Mouse (Mus musculus): ENCODE measurements around the gene Filip1l. TPM values are rescaled to one million over a fixed set of nuclear protein-coding genes. Genes with fewer than 3 reads are reported as not detected.

Filip1l gene
- polyA plus RNA-seq, 1 experiment from 2014 or later, result 30.4 TPM

DNA sequence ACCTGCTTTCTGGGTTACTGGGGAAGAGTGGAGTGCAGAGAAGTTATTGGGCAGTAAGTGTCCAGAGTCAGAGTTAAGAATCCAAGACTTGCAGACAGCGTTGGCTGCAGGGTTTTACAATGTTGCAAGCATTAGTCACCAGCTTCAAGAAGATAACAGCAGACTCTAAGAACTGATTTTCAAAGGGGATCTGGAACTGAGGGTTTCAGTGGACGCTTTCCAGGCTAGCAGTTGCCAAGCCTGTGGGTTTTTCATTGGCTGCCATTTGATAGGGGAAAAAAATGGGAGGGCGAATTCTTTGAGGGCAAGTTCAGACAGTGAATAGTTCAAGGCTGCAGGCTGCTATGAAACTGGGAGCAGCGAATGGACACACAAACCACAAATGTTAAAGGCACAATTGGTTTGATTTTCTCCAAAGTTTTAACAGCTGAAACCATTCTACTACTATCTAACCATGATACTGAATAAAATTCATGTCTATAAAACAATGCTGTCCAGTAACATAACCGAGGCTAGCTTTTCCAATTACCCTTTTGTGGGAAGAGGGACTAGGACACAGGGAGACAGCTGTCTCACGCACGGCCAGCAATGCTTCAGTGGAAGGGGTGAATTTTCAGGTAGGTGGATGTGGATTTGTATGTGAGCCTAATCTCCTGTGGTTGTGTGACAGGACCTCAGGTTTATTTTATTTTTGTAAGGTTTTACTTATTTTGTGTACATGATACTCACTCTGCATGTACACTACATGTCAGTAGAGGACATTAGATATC, 74.8 kb downstream of the Filip1l start:
- Histone ChIP-seq H3K9me3 (replicated peaks; ENCODE audit: low read length) (no peaks in the 10 kb centered on the region), H3K4me2 (ENCODE audit: low read length) (no peak overlapping the region), H3K4me3 (replicated peaks; ENCODE audit: low read depth, low read length) (no peak overlapping the region), H3K4me1 (replicated peaks; ENCODE audit: insufficient read depth, low read length) (0 out of 2 replicates have a peak, but pooled peaks cover 9% of the 10 kb centered on the region), H3K9ac (ENCODE audit: low read depth, low read length) (no peak overlapping the region), H3K27me3 (ENCODE audit: insufficient read depth, low read length) (no peaks in the 10 kb centered on the region), H3K27ac (no peak overlapping the region), H3K36me3 (ENCODE audit: insufficient read depth, low read length) (no peaks in the 10 kb centered on the region)
- DNase-seq (ENCODE audit: low spot score) (peak; percentile 32), ATAC-seq (replicated peaks; ENCODE audit: low FRiP score, low read depth) (no peak)
- TF ChIP-seq CTCF (IDR thresholded peaks at IDR 0.05; ENCODE audit: low read depth), result no peak
- 63% methylated on average over 7 of the region's 7 CpGs for WGBS

GRCm38 (mm10) chr16:57428977-57429376, 76.1 kb downstream of the Filip1l start:
- DNase-seq (ENCODE audit: low spot score), result no peak
- no peak overlapping the region for H3K27ac ChIP-seq
- TF ChIP-seq CTCF (IDR thresholded peaks at IDR 0.05; ENCODE audit: low read depth), result no peak

DNA sequence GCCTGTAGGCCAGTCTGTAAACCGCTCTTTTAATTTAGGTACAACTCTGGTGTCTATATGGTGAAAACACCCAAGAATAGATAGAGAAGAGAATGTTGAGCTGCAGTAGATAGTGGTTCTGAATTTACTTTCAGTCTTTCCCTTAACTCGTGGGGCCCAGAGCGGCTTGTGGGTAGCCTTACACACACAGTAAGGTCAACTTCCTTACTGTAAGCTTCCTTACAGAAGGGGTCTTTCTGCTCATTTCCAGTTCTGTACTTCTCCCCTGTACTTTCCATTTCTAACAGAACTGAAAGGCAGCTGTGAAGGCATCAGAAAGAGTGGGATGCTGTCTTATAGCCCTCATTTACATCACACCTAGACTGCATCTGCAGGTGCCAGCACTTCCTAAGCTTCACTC, 78.4 kb downstream of the Filip1l start:
- DNase-seq (ENCODE audit: low spot score), result no peak
- Histone ChIP-seq H3K4me1 (replicated peaks; ENCODE audit: insufficient read depth, low read length) (0 out of 2 replicates have a peak, but pooled peaks cover 4% of the 10 kb centered on the region), H3K27me3 (ENCODE audit: insufficient read depth, low read length) (no peaks in the 10 kb centered on the region), H3K9me3 (replicated peaks; ENCODE audit: low read length) (no peaks in the 10 kb centered on the region), H3K4me2 (ENCODE audit: low read length) (no peak overlapping the region), H3K36me3 (ENCODE audit: insufficient read depth, low read length) (no peaks in the 10 kb centered on the region), H3K4me3 (replicated peaks; ENCODE audit: low read depth, low read length) (no peak overlapping the region), H3K9ac (ENCODE audit: low read depth, low read length) (no peak overlapping the region), H3K27ac (no peak overlapping the region)
- TF ChIP-seq CTCF (IDR thresholded peaks at IDR 0.05; ENCODE audit: low read depth), result no peak
- 92% methylated on average over 3 of the region's 3 CpGs for WGBS
- no peak for ATAC-seq (replicated peaks; ENCODE audit: low FRiP score, low read depth)

More at GRCm38 (mm10) chr16:57428977-57429376, 76.1 kb downstream of the Filip1l start:
- Histone ChIP-seq H3K4me1 (replicated peaks; ENCODE audit: insufficient read depth, low read length) (0 out of 2 replicates have a peak, but pooled peaks cover 4% of the 10 kb centered on the region), H3K9me3 (replicated peaks; ENCODE audit: low read length) (no peaks in the 10 kb centered on the region), H3K9ac (ENCODE audit: low read depth, low read length) (no peak overlapping the region), H3K36me3 (ENCODE audit: insufficient read depth, low read length) (no peaks in the 10 kb centered on the region), H3K27me3 (ENCODE audit: insufficient read depth, low read length) (no peaks in the 10 kb centered on the region), H3K4me2 (ENCODE audit: low read length) (no peak overlapping the region), H3K4me3 (replicated peaks; ENCODE audit: low read depth, low read length) (no peak overlapping the region)
- ATAC-seq (replicated peaks; ENCODE audit: low FRiP score, low read depth), result no peak
- WGBS, result 77% methylated on average over 5 of the region's 5 CpGs

GRCm38 (mm10) chr16:57433173-57433572, 80.3 kb downstream of the Filip1l start:
- 65% methylated on average over 4 of the region's 4 CpGs for WGBS
- H3K9me3 ChIP-seq (replicated peaks; ENCODE audit: low read length), result no peaks in the 10 kb centered on the region
- TF ChIP-seq CTCF (IDR thresholded peaks at IDR 0.05; ENCODE audit: low read depth), result no peak

DNA sequence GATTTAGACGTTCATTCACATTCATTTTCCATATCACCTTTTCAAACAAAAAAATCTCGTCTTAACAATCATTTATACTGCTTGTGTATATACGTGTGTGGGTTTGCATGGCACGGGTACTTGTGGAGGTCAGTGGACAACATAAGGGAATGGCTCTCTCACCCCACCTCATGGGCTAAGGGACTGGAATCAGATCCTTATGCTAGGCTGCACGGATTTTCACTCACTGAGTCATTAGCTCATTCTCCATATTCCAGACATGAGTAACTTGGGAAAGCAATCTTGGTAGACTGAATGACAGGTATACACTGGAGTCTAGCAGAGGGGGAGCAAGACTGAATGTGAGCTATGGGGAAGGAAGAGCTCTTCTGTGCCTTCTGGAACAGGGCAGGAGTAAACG, 80.8 kb downstream of the Filip1l start:
- ATAC-seq (replicated peaks; ENCODE audit: low FRiP score, low read depth) (no peak), DNase-seq (ENCODE audit: low spot score) (no peak)
- Histone ChIP-seq H3K4me2 (ENCODE audit: low read length) (no peak overlapping the region), H3K27me3 (ENCODE audit: insufficient read depth, low read length) (no peaks in the 10 kb centered on the region), H3K4me1 (replicated peaks; ENCODE audit: insufficient read depth, low read length) (no peaks in the 10 kb centered on the region), H3K9ac (ENCODE audit: low read depth, low read length) (no peak overlapping the region), H3K4me3 (replicated peaks; ENCODE audit: low read depth, low read length) (no peak overlapping the region), H3K27ac (no peak overlapping the region), H3K9me3 (replicated peaks; ENCODE audit: low read length) (no peaks in the 10 kb centered on the region), H3K36me3 (ENCODE audit: insufficient read depth, low read length) (no peaks in the 10 kb centered on the region)
- TF ChIP-seq CTCF (IDR thresholded peaks at IDR 0.05; ENCODE audit: low read depth), result no peak
- 89% methylated on average over 6 of the region's 6 CpGs for WGBS

More at GRCm38 (mm10) chr16:57433173-57433572, 80.3 kb downstream of the Filip1l start:
- no peak overlapping the region for H3K9ac ChIP-seq (ENCODE audit: low read depth, low read length)
- H3K36me3 ChIP-seq (ENCODE audit: insufficient read depth, low read length), result no peaks in the 10 kb centered on the region
- DNase-seq (ENCODE audit: low spot score) (no peak), ATAC-seq (replicated peaks; ENCODE audit: low FRiP score, low read depth) (no peak)
- no peak overlapping the region for H3K4me3 ChIP-seq (replicated peaks; ENCODE audit: low read depth, low read length)
- no peak overlapping the region for H3K4me2 ChIP-seq (ENCODE audit: low read length)
- no peaks in the 10 kb centered on the region for H3K4me1 ChIP-seq (replicated peaks; ENCODE audit: insufficient read depth, low read length)
- H3K27ac ChIP-seq, result no peak overlapping the region
- no peaks in the 10 kb centered on the region for H3K27me3 ChIP-seq (ENCODE audit: insufficient read depth, low read length)

GRCm38 (mm10) chr16:57434640-57435039, 81.7 kb downstream of the Filip1l start:
- WGBS, result 68% methylated on average over 3 of the region's 3 CpGs
- Histone ChIP-seq H3K27me3 (ENCODE audit: insufficient read depth, low read length) (no peaks in the 10 kb centered on the region), H3K4me3 (replicated peaks; ENCODE audit: low read depth, low read length) (no peak overlapping the region), H3K27ac (no peak overlapping the region), H3K4me1 (replicated peaks; ENCODE audit: insufficient read depth, low read length) (no peaks in the 10 kb centered on the region), H3K9me3 (replicated peaks; ENCODE audit: low read length) (no peaks in the 10 kb centered on the region), H3K36me3 (ENCODE audit: insufficient read depth, low read length) (no peaks in the 10 kb centered on the region), H3K4me2 (ENCODE audit: low read length) (no peak overlapping the region), H3K9ac (ENCODE audit: low read depth, low read length) (no peak overlapping the region)
- ATAC-seq (replicated peaks; ENCODE audit: low FRiP score, low read depth) (no peak), DNase-seq (ENCODE audit: low spot score) (no peak)
- TF ChIP-seq CTCF (IDR thresholded peaks at IDR 0.05; ENCODE audit: low read depth), result no peak
